In the genomic region with DNA sequence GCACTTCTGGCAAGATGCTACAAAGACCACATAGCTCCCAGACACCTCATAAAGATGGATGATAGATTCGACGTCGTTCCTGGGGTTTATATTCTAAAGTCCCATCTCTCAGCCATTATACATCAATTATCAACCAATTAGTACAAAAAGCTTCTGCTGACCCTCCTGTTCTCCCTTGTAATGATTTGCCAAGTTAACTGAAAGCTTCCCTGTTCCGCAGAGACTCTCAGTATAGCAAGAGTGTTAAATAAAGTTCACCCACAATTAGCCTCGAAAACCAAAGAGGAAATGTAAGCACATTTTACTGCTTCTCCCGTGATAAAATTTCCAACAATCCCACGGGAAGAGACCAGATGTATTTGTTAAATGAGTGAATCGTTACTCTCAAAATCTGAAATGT, we compare ENCODE assay signal across 26 mouse cellular contexts.
DNase-seq lines count a peak whose midpoint lies in the region; ATAC-seq and TF ChIP-seq lines count a peak whose summit lies in the region.
"Had no signal": no experiment of that assay in that cellular context is flagged by ENCODE, and none has a peak within 500 bp of the region (broad histone marks: within the 10 kb centered on the region; RNA-seq: fewer than 3 reads in every experiment).

No protein-coding gene starts in this region.

- no peak for ATAC-seq in hindbrain, embryonic 14.5 days (ENCODE audit: low FRiP score)
- ATAC-seq in kidney, embryonic 15.5 days (replicated peaks; ENCODE audit: low FRiP score) = 0 out of 2 replicates have a peak, but pooled peaks have one; percentile 33
- ATAC-seq in midbrain, postnatal 0 days (ENCODE audit: low FRiP score) = no peak
- ATAC-seq in midbrain, embryonic 11.5 days (ENCODE audit: low FRiP score) = no peak
- ATAC-seq: forebrain, embryonic 14.5 days; forebrain, postnatal 0 days; hindbrain, postnatal 0 days had no signal

- H3K4me1 ChIP-seq in hindbrain, embryonic 14.5 days (replicated peaks; ENCODE audit: control insufficient read depth, insufficient read depth, low read length) = no peaks in the 10 kb centered on the region
- H3K4me1 ChIP-seq in hindbrain, embryonic 10.5 days (replicated peaks) = no peaks in the 10 kb centered on the region; the same call in 1 of the 2 replicates
- H3K4me1 ChIP-seq in kidney, embryonic 15.5 days = peaks cover 8% of the 10 kb centered on the region
- no peaks in the 10 kb centered on the region for H3K4me1 ChIP-seq in midbrain, postnatal 0 days (ENCODE audit: insufficient read depth, low read length)
- H3K4me1 ChIP-seq in midbrain, embryonic 11.5 days (ENCODE audit: control insufficient read depth, insufficient read depth, low read length) = no peaks in the 10 kb centered on the region
- H3K4me1 ChIP-seq: embryonic facial prominence, embryonic 12.5 days; embryonic facial prominence, embryonic 15.5 days had no signal

- WGBS in hindbrain, embryonic 14.5 days = 47% methylated on average over 8 of the region's 8 CpGs
- 80% methylated on average over 8 of the region's 8 CpGs for WGBS in hindbrain, embryonic 10.5 days
- 28% methylated on average over 8 of the region's 8 CpGs for WGBS in kidney, embryonic 15.5 days
- 85% methylated on average over 8 of the region's 8 CpGs for WGBS in midbrain, postnatal 0 days
- WGBS in midbrain, embryonic 11.5 days = 89% methylated on average over 8 of the region's 8 CpGs

- DNase-seq in hindbrain, embryonic 14.5 days (ENCODE audit: low spot score) = peak; percentile 34
- DNase-seq in hindbrain, embryonic 10.5 days (ENCODE audit: low spot score) = no peak
- no peak for DNase-seq in kidney, postnatal 10 days
- peak; percentile 15 for DNase-seq in midbrain, postnatal 0 days (ENCODE audit: low spot score)
- DNase-seq in midbrain, embryonic 11.5 days (ENCODE audit: low spot score, missing footprints) = no peak
- no peak for DNase-seq in gastrocnemius, adult 18-20 months (ENCODE audit: low spot score)
- DNase-seq: adrenal gland, adult 2 months; adrenal gland, postnatal 14 days; B cell, adult 2 months; cerebellum, adult 11 months; cerebellum, adult 2 months; cerebellum, adult 9-11 months; cerebellum, postnatal 25 days; forebrain, postnatal 0 days; gastrocnemius, postnatal 25 days; heart, adult 2 months had no signal

- H3K27me3 ChIP-seq in hindbrain, embryonic 14.5 days (ENCODE audit: control insufficient read depth, insufficient read depth, low read length) = no peaks in the 10 kb centered on the region
- no peaks in the 10 kb centered on the region for H3K27me3 ChIP-seq in hindbrain, embryonic 10.5 days (ENCODE audit: insufficient read depth, poor library complexity, severe bottlenecking)
- no peaks in the 10 kb centered on the region for H3K27me3 ChIP-seq in kidney, embryonic 15.5 days
- H3K27me3 ChIP-seq in midbrain, postnatal 0 days (ENCODE audit: insufficient read depth, low read length) = no peaks in the 10 kb centered on the region
- no peaks in the 10 kb centered on the region for H3K27me3 ChIP-seq in midbrain, embryonic 11.5 days (ENCODE audit: control insufficient read depth, insufficient read depth, low read length)
- H3K27me3 ChIP-seq: CH12.LX; embryonic facial prominence, embryonic 12.5 days; embryonic facial prominence, embryonic 15.5 days; heart, embryonic 13.5 days; hindbrain, embryonic 13.5 days had no signal

- H3K4me3 ChIP-seq in hindbrain, embryonic 14.5 days (replicated peaks; ENCODE audit: low read length) = no peak overlapping the region
- no peak overlapping the region for H3K4me3 ChIP-seq in hindbrain, embryonic 10.5 days
- no peak overlapping the region for H3K4me3 ChIP-seq in kidney, embryonic 15.5 days (replicated peaks)
- H3K4me3 ChIP-seq in midbrain, postnatal 0 days (ENCODE audit: low read depth, low read length) = no peak overlapping the region
- H3K4me3 ChIP-seq in midbrain, embryonic 11.5 days (ENCODE audit: low read depth, low read length) = no peak overlapping the region
- H3K4me3 ChIP-seq: embryonic facial prominence, embryonic 12.5 days; embryonic facial prominence, embryonic 15.5 days; heart, adult 2 months; heart, embryonic 10.5 days; heart, embryonic 13.5 days; hindbrain, embryonic 13.5 days had no signal

- H3K9me3 ChIP-seq in hindbrain, embryonic 14.5 days (ENCODE audit: control insufficient read depth, low read length) = no peaks in the 10 kb centered on the region
- H3K9me3 ChIP-seq in hindbrain, embryonic 10.5 days = no peaks in the 10 kb centered on the region
- H3K9me3 ChIP-seq in kidney, embryonic 15.5 days (replicated peaks) = no peaks in the 10 kb centered on the region
- H3K9me3 ChIP-seq in midbrain, postnatal 0 days (ENCODE audit: low read length) = no peaks in the 10 kb centered on the region
- H3K9me3 ChIP-seq in midbrain, embryonic 11.5 days (ENCODE audit: control insufficient read depth, low read length) = peaks cover 4% of the 10 kb centered on the region; the same call in 1 of the 2 replicates
- H3K9me3 ChIP-seq: embryonic facial prominence, embryonic 12.5 days; embryonic facial prominence, embryonic 15.5 days; G1E; heart, embryonic 10.5 days; heart, embryonic 13.5 days; hindbrain, embryonic 13.5 days had no signal

- no peak overlapping the region for H3K4me2 ChIP-seq in hindbrain, embryonic 14.5 days (replicated peaks)
- peak overlapping the region; percentile 25; the same call in 1 of the 2 replicates for H3K4me2 ChIP-seq in kidney, embryonic 15.5 days
- H3K4me2 ChIP-seq in midbrain, postnatal 0 days (ENCODE audit: low read depth, low read length, poor library complexity, severe bottlenecking) = no peak overlapping the region
- no peak overlapping the region for H3K4me2 ChIP-seq in midbrain, embryonic 11.5 days
- H3K4me2 ChIP-seq: embryonic facial prominence, embryonic 12.5 days; embryonic facial prominence, embryonic 15.5 days; heart, embryonic 13.5 days; hindbrain, embryonic 13.5 days had no signal

- H3K9ac ChIP-seq in hindbrain, embryonic 14.5 days = no peak overlapping the region
- no peak overlapping the region for H3K9ac ChIP-seq in kidney, embryonic 15.5 days
- H3K9ac ChIP-seq in midbrain, postnatal 0 days (replicated peaks; ENCODE audit: low read length, poor library complexity, severe bottlenecking) = no peak overlapping the region
- H3K9ac ChIP-seq in midbrain, embryonic 11.5 days (ENCODE audit: low read length) = no peak overlapping the region
- H3K9ac ChIP-seq: embryonic facial prominence, embryonic 12.5 days; embryonic facial prominence, embryonic 15.5 days; forebrain, postnatal 0 days; heart, embryonic 13.5 days; hindbrain, embryonic 13.5 days had no signal

- H3K27ac ChIP-seq in hindbrain, embryonic 14.5 days = no peak overlapping the region
- no peak overlapping the region for H3K27ac ChIP-seq in hindbrain, embryonic 10.5 days
- 0 out of 2 replicates have a peak overlapping the region, but pooled peaks have one; percentile 27 for H3K27ac ChIP-seq in kidney, embryonic 15.5 days
- H3K27ac ChIP-seq in midbrain, postnatal 0 days (ENCODE audit: low read depth, low read length) = no peak overlapping the region
- no peak overlapping the region for H3K27ac ChIP-seq in midbrain, embryonic 11.5 days (ENCODE audit: low read depth, low read length)
- H3K27ac ChIP-seq: embryonic facial prominence, embryonic 12.5 days; embryonic facial prominence, embryonic 15.5 days; heart, adult 2 months; heart, embryonic 10.5 days; heart, embryonic 13.5 days; hindbrain, embryonic 13.5 days; hindbrain, postnatal 0 days had no signal

- no peaks in the 10 kb centered on the region for H3K36me3 ChIP-seq in hindbrain, embryonic 14.5 days (replicated peaks; ENCODE audit: control insufficient read depth, insufficient read depth)
- H3K36me3 ChIP-seq in hindbrain, embryonic 10.5 days = no peaks in the 10 kb centered on the region
- no peaks in the 10 kb centered on the region for H3K36me3 ChIP-seq in kidney, embryonic 15.5 days
- H3K36me3 ChIP-seq in midbrain, postnatal 0 days (ENCODE audit: insufficient read depth, low read length) = no peaks in the 10 kb centered on the region
- H3K36me3 ChIP-seq in midbrain, embryonic 11.5 days (ENCODE audit: control insufficient read depth, insufficient read depth, low read length) = no peaks in the 10 kb centered on the region
- H3K36me3 ChIP-seq: embryonic facial prominence, embryonic 12.5 days; embryonic facial prominence, embryonic 15.5 days; G1E; heart, embryonic 10.5 days; heart, embryonic 13.5 days; hindbrain, embryonic 13.5 days had no signal

- TF ChIP-seq CTCF in midbrain, postnatal 0 days (IDR thresholded peaks at IDR 0.05) = no peak

Comparison
In these comparisons a context has a peak if more than half of its experiments do, and no peak if none do; other contexts are left out.
1. DNase-seq: peak in hindbrain, embryonic 14.5 days (single experiment) and midbrain, postnatal 0 days (single experiment); none in hindbrain, embryonic 10.5 days (single experiment), kidney, postnatal 10 days (single experiment), midbrain, embryonic 11.5 days (single experiment) and gastrocnemius, adult 18-20 months (single experiment).